Mouse (Mus musculus): ENCODE results near the gene Gm20458.

The Gm20458 gene

DNA sequence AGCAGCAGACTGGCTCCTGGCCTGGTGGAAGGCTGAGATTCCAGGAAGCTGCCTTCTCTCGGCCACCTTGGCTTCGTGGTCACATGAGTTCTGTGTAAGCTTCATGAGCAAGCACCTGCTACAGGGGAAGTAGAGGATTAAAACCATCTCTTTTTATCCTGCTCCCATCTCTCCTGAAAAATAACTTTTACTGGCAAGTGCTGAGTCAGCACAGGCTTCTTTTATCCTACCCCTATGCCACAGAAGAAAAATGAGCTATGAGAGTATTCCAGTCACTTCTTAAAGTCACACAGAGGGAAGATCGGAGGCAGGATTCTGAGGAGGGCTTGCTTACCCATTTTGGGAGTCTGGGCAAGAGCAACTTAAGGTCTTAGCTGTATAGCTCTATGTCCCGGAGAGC, 76.2 kb downstream of the Gm20458 start:
- 77% methylated on average over 4 of the region's 4 CpGs for WGBS

Data from cerebral cortex, adult 2 months (tissue).